Mouse (Mus musculus): ENCODE data around the gene 4933430I17Rik. TPM values are rescaled to one million over a fixed set of nuclear protein-coding genes. Genes with fewer than 3 reads are reported as not detected.
A peak's percentile ranks its signal among the peaks of the same experiment; 100 is the strongest.
"Not testable (repeated sequence)": the region's sequence is repeated elsewhere in the genome, so short reads cannot be mapped to it uniquely, and the experiment has no call there.

4933430I17Rik gene
- total RNA-seq, 2 experiments from 2014 or later: 0.19 to 0.26 TPM

DNA sequence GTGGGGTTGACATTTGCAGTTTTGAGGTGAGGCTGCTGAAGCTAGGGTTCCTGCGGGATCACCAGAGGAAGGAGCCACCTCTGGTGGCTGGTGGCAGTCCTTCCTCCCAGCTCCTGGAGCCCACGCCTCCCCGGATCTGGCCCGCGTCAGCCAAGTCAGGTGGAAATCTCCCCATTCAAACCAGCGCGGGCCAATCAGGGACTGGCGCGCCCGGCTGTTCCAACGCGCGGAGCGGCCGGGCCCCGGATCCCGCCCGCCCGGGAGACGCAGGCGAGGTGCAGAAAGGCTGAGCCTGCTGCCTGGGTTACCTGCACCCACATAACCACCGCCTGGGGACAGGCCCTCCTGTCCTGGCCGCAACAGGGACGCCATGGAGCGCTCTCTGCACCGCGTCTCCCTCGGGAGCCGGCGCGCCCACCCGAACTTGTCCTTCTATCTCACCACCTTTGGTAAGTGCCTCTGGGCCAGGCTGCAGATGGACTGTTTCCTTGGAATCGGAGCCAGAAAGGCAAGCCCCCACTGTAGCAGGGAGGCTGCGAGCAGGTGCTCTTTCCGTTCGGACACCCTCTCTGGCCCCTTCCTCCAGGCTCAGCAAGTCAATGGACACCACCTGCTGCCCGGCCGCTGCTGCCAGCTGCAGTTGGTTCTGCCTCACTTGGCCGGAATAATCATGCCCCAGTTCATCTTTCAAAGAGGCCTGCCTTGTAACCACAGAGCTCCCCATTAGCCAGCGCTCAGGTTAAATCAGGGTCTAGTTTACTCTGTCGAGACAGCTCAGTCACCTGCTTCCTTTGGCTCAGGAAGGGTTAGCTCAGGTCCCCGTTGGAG lies 58.3 kb downstream of the 4933430I17Rik start:
- peak in 1 of 2 experiments; percentile 56 for DNase-seq (ENCODE audit: extremely low spot score in 1 of 2, low spot score in 2 of 2)
- intact Hi-C loops (cut with DNase I): no loop called here

DNA sequence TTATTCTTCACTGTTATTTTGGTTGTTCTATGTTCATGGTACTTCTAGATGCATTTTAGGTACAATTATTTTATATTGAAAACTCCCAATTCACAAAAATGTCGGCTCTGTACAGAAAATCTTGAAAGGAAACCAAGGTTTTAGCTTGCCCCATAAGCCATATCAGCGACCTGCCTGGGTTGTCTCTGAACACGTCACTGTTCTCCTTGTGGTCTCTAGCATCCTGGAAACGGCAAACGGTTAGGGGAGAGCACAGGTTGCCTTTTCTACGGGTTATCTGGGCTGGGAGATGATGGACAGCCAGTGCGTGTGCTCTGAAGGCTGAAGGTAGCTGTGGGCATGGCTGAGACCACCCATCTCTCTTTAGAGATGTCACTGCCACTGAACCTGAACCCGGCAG lies 61.9 kb downstream of the 4933430I17Rik start:
- intact Hi-C loops (cut with DNase I): no loop called here
- no peak for DNase-seq (ENCODE audit: extremely low spot score in 1 of 2, low spot score in 2 of 2)

DNA sequence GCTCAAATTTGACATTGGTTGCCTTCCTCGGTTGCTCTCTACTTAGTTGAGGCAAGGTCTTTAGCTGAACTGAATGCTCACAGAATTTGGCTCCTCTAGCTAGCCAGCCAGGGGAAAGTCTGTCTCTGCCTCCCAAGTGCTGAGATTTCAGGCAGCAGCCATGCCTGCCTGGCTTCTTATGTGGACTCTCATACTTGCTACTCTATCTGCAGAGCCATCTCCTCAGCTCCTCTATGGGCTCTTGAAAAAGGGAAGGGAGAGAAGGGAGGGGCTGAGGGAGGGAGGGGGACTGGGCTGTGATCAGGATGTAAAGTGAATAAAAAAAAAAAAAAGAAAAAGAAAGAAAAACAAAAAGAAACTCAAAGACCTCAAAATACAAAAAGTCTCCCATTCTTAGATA lies 65.7 kb downstream of the 4933430I17Rik start:
- intact Hi-C loops (cut with DNase I): no loop called here

DNA sequence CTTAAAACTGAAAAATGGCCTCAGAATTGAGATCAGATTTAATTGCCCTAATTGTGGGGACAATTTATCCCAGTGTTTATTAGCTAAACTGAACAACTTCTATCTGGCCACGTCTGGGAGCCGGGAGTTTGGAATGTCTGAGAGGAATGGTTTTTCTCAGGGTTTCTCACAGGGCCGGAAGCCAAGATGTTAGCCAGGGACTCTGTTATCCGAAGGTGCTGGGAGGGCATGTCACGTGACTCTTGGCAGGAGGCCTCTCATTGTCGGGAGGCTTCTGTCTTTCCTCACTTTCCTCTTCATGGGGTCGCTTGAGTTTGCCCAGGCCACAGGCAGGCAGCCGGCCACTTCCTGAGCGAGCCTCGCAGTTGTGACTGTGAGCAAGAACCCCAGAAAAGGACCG lies 66.2 kb downstream of the 4933430I17Rik start:
- DNase-seq (ENCODE audit: extremely low spot score in 1 of 2, low spot score in 2 of 2): peak in 1 of 2 experiments; percentile 56
- intact Hi-C loops (cut with DNase I): no loop called here

More for the DNA sequence above, 65.7 kb downstream of the 4933430I17Rik start:
- no peak for DNase-seq (ENCODE audit: extremely low spot score in 1 of 2, low spot score in 2 of 2)

DNA sequence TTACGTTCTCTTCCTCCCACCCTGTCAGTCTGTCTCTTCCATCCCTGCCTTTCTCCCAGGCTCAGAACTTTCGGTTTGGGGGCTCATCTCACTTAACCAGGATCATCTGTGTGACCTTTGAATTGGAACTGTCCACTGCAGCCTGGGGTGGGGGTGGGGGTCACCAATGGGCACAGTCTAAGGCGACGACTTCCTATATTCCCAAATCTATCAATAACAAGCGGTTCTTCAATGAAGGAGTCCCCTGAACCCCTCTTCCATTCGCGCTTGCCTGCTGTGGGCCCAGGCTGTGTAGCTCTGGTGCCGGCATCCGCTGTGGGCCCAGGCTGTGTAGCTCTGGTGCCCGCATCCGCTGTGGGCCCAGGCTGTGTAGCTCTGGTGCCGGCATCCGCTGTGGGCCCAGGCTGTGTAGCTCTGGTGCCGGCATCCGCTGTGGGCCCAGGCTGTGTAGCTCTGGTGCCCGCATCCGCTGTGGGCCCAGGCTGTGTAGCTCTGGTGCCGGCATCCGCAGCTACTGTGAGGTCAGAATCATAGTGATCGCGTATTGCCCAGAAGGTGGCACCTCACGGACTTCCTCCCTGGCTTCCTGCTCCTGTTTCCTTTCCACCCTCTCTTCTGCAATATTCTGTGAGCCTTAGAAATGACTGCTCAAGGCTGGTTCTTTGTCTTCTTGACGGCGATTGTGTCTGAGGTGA lies 68.5 kb downstream of the 4933430I17Rik start:
- intact Hi-C loops (cut with DNase I); DNase-seq (ENCODE audit: extremely low spot score in 1 of 2, low spot score in 2 of 2): not testable (repeated sequence)

DNA sequence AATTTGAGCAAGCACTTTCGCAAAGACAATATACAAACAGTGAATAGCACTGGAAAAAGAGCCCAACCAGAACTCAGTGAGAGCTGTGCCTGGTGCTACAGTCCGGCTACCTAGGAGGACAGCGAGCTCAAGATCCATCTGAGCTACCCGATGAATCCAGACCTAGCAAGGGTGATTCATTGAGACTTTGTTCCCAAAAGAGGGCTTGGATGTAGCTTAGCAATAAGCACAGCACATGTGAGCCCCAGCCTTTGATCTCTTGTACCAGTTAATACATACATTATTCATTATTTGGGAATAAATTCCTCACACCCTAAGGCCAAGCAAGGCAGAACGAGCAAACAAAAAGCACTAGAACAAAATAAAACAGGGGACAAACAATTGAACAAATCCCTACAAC lies 69.3 kb downstream of the 4933430I17Rik start:
- no peak for DNase-seq (ENCODE audit: extremely low spot score in 1 of 2, low spot score in 2 of 2)
- intact Hi-C loops (cut with DNase I): no loop called here

DNA sequence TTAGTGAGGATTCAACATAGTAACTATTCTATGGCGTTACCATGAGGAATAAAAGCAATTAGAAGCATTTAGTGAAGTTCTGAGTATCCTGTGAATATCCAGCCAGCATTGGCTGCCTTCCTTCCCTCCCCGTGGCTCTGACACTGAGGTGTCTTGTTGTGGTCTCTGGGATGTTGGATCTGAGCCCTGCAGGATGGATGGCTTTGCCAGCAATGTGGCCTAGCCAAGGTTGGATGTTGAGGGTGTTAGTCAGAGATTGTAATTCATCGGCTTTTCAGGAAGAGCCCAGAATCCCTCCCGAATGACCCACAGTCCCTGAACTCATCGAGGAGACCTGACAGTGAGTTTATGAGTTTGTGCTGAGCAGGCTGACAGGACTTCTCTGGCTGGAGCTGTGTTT lies 70.9 kb downstream of the 4933430I17Rik start:
- no peak for DNase-seq (ENCODE audit: extremely low spot score in 1 of 2, low spot score in 2 of 2)
- intact Hi-C loops (cut with DNase I): no loop called here

Other genes starting within 250 kb of the 4933430I17Rik start
- gene Fkbp15, start 164.8 kb upstream of the 4933430I17Rik start, total RNA-seq (2021): 10 to 100 TPM; 37.2 to 38.8 TPM
- gene Slc31a1, start 164.6 kb upstream of the 4933430I17Rik start, total RNA-seq (2021): 10 to 100 TPM; 32.7 TPM
- 10 to 100 TPM; 43.1 to 52.3 TPM for gene Cdc26, start 116.7 kb upstream of the 4933430I17Rik start, total RNA-seq (2021)
- 10 to 100 TPM; 13.1 to 13.7 TPM for gene Prpf4, start 116.6 kb upstream of the 4933430I17Rik start, total RNA-seq (2021)
- gene Rnf183, start 90.1 kb upstream of the 4933430I17Rik start, total RNA-seq (2021): not detected
- 10 to 100 TPM; 10.4 to 12.9 TPM for gene Wdr31, start 54.5 kb upstream of the 4933430I17Rik start, total RNA-seq (2021)
- under 1 TPM; 0.32 to 0.45 TPM for gene Bspry, start 45.3 kb upstream of the 4933430I17Rik start, total RNA-seq (2021)
- gene Hdhd3, start 21.9 kb upstream of the 4933430I17Rik start, total RNA-seq (2021): 1 to 10 TPM; 8.3 to 8.4 TPM
- gene Alad, start 5.5 kb upstream of the 4933430I17Rik start, total RNA-seq (2021): 10 to 100 TPM; 27.3 to 30.1 TPM
- 10 to 100 TPM; 26.2 to 27.1 TPM for gene Pole3, start 301 bp upstream of the 4933430I17Rik start, total RNA-seq (2021)
- gene Rgs3, start 34.5 kb downstream of the 4933430I17Rik start, total RNA-seq (2021): 10 to 100 TPM; 30.5 to 30.6 TPM

All from left cerebral cortex, postnatal 10 days (tissue).